Mouse (Mus musculus): Measurements from ENCODE around the gene Rbbp8nl. TPM values are rescaled to one million over a fixed set of nuclear protein-coding genes. Genes with fewer than 3 reads are reported as not detected.

Gene Rbbp8nl
- polyA plus RNA-seq, 1 experiment: not detected

- Histone ChIP-seq H3K4me2 (ENCODE audit: low read depth) (no peak overlapping the region), H3ac (ENCODE audit: control insufficient read depth, insufficient read length) (no peak overlapping the region), H3K4me3 (no peak overlapping the region), H3K79me2 (ENCODE audit: control insufficient read depth, insufficient read depth) (no peaks in the 10 kb centered on the region), H3K27me3 (ENCODE audit: control insufficient read depth, insufficient read depth, insufficient read length) (peaks cover 37% of the 10 kb centered on the region), H3K36me3 (ENCODE audit: control insufficient read depth, insufficient read depth) (no peaks in the 10 kb centered on the region)
- no peak for TF ChIP-seq MYOD1 (IDR thresholded peaks at IDR 0.05; ENCODE audit: control insufficient read depth in 1 of 3, insufficient read length in 2 of 3, low read depth in 2 of 3)
- TF ChIP-seq REST (IDR thresholded peaks at IDR 0.05; ENCODE audit: insufficient read depth, insufficient read length): no peak
- no peak for TF ChIP-seq E2F4 (IDR thresholded peaks at IDR 0.05; ENCODE audit: insufficient read depth)
- no peak for TF ChIP-seq TCF3 (IDR thresholded peaks at IDR 0.05; ENCODE audit: insufficient read length, low read depth)
- no peak for TF ChIP-seq POLR2A (IDR thresholded peaks at IDR 0.05; ENCODE audit: insufficient read length, low read depth)
- TF ChIP-seq SRF (IDR thresholded peaks at IDR 0.05; ENCODE audit: control insufficient read depth, insufficient read length, low read depth): no peak
- TF ChIP-seq MAX (IDR thresholded peaks at IDR 0.05; ENCODE audit: low read depth): no peak
- TF ChIP-seq USF1 (IDR thresholded peaks at IDR 0.05; ENCODE audit: low read depth): no peak
- TF ChIP-seq TCF12 (IDR thresholded peaks at IDR 0.05; ENCODE audit: insufficient read depth, poor library complexity, severe bottlenecking): no peak
- TF ChIP-seq CEBPB (IDR thresholded peaks at IDR 0.05; ENCODE audit: insufficient read depth, poor library complexity, severe bottlenecking): no peak
- TF ChIP-seq MYOG (IDR thresholded peaks at IDR 0.05; ENCODE audit: control insufficient read depth in 1 of 3, insufficient read depth in 1 of 3, insufficient read length in 2 of 3, low read depth in 2 of 3): no peak
- TF ChIP-seq POLR2AphosphoS2 (IDR thresholded peaks at IDR 0.05; ENCODE audit: insufficient read length, low read depth): no peak
Observed at GRCm38 (mm10) chr2:180307680-180308079, 18.0 kb upstream of the Rbbp8nl start.

- Histone ChIP-seq H3K4me2 (ENCODE audit: low read depth) (no peak overlapping the region), H3ac (ENCODE audit: control insufficient read depth, insufficient read length) (no peak overlapping the region), H3K36me3 (ENCODE audit: control insufficient read depth, insufficient read depth) (no peaks in the 10 kb centered on the region), H3K4me3 (no peak overlapping the region), H3K79me2 (ENCODE audit: control insufficient read depth, insufficient read depth) (no peaks in the 10 kb centered on the region), H3K27me3 (ENCODE audit: control insufficient read depth, insufficient read depth, insufficient read length) (peaks cover 34% of the 10 kb centered on the region)
- TF ChIP-seq POLR2A (IDR thresholded peaks at IDR 0.05; ENCODE audit: insufficient read length, low read depth): no peak
Observed at GRCm38 (mm10) chr2:180306423-180307168, 16.9 kb upstream of the Rbbp8nl start.

GRCm38 (mm10) chr2:180306009-180306408, 16.3 kb upstream of the Rbbp8nl start:
- H3ac ChIP-seq (ENCODE audit: control insufficient read depth, insufficient read length): no peak overlapping the region
- no peaks in the 10 kb centered on the region for H3K36me3 ChIP-seq (ENCODE audit: control insufficient read depth, insufficient read depth)

GRCm38 (mm10) chr2:180305490-180305889, 15.8 kb upstream of the Rbbp8nl start:
- Histone ChIP-seq H3K4me3 (no peak overlapping the region), H3K36me3 (ENCODE audit: control insufficient read depth, insufficient read depth) (no peaks in the 10 kb centered on the region), H3K79me2 (ENCODE audit: control insufficient read depth, insufficient read depth) (no peaks in the 10 kb centered on the region), H3K27me3 (ENCODE audit: control insufficient read depth, insufficient read depth, insufficient read length) (peaks cover 27% of the 10 kb centered on the region), H3ac (ENCODE audit: control insufficient read depth, insufficient read length) (no peak overlapping the region), H3K4me2 (ENCODE audit: low read depth) (no peak overlapping the region)
- no peak for TF ChIP-seq E2F4 (IDR thresholded peaks at IDR 0.05; ENCODE audit: insufficient read depth)
- TF ChIP-seq MYOG (IDR thresholded peaks at IDR 0.05; ENCODE audit: control insufficient read depth in 1 of 3, insufficient read depth in 1 of 3, insufficient read length in 2 of 3, low read depth in 2 of 3): no peak
- TF ChIP-seq USF1 (IDR thresholded peaks at IDR 0.05; ENCODE audit: low read depth): no peak
- no peak for TF ChIP-seq POLR2AphosphoS2 (IDR thresholded peaks at IDR 0.05; ENCODE audit: insufficient read length, low read depth)
- TF ChIP-seq SRF (IDR thresholded peaks at IDR 0.05; ENCODE audit: control insufficient read depth, insufficient read length, low read depth): no peak
- no peak for TF ChIP-seq REST (IDR thresholded peaks at IDR 0.05; ENCODE audit: insufficient read depth, insufficient read length)
- TF ChIP-seq TCF3 (IDR thresholded peaks at IDR 0.05; ENCODE audit: insufficient read length, low read depth): no peak
- no peak for TF ChIP-seq MYOD1 (IDR thresholded peaks at IDR 0.05; ENCODE audit: control insufficient read depth in 1 of 3, insufficient read length in 2 of 3, low read depth in 2 of 3)
- no peak for TF ChIP-seq CEBPB (IDR thresholded peaks at IDR 0.05; ENCODE audit: insufficient read depth, poor library complexity, severe bottlenecking)
- TF ChIP-seq TCF12 (IDR thresholded peaks at IDR 0.05; ENCODE audit: insufficient read depth, poor library complexity, severe bottlenecking): no peak
- no peak for TF ChIP-seq MAX (IDR thresholded peaks at IDR 0.05; ENCODE audit: low read depth)
- TF ChIP-seq POLR2A (IDR thresholded peaks at IDR 0.05; ENCODE audit: insufficient read length, low read depth): no peak

More at GRCm38 (mm10) chr2:180306009-180306408, 16.3 kb upstream of the Rbbp8nl start:
- Histone ChIP-seq H3K27me3 (ENCODE audit: control insufficient read depth, insufficient read depth, insufficient read length) (peaks cover 28% of the 10 kb centered on the region), H3K79me2 (ENCODE audit: control insufficient read depth, insufficient read depth) (no peaks in the 10 kb centered on the region), H3K4me3 (no peak overlapping the region), H3K4me2 (ENCODE audit: low read depth) (no peak overlapping the region)
- TF ChIP-seq REST (IDR thresholded peaks at IDR 0.05; ENCODE audit: insufficient read depth, insufficient read length) (no peak), MAX (IDR thresholded peaks at IDR 0.05; ENCODE audit: low read depth) (no peak), SRF (IDR thresholded peaks at IDR 0.05; ENCODE audit: control insufficient read depth, insufficient read length, low read depth) (no peak)

- TF ChIP-seq MYOG (IDR thresholded peaks at IDR 0.05; ENCODE audit: control insufficient read depth in 1 of 3, insufficient read depth in 1 of 3, insufficient read length in 2 of 3, low read depth in 2 of 3): no peak
- TF ChIP-seq REST (IDR thresholded peaks at IDR 0.05; ENCODE audit: insufficient read depth, insufficient read length): no peak
- no peak for TF ChIP-seq TCF3 (IDR thresholded peaks at IDR 0.05; ENCODE audit: insufficient read length, low read depth)
- no peak for TF ChIP-seq POLR2AphosphoS2 (IDR thresholded peaks at IDR 0.05; ENCODE audit: insufficient read length, low read depth)
- TF ChIP-seq POLR2A (IDR thresholded peaks at IDR 0.05; ENCODE audit: insufficient read length, low read depth): no peak
- no peak for TF ChIP-seq E2F4 (IDR thresholded peaks at IDR 0.05; ENCODE audit: insufficient read depth)
- TF ChIP-seq TCF12 (IDR thresholded peaks at IDR 0.05; ENCODE audit: insufficient read depth, poor library complexity, severe bottlenecking): no peak
- TF ChIP-seq SRF (IDR thresholded peaks at IDR 0.05; ENCODE audit: control insufficient read depth, insufficient read length, low read depth): no peak
- no peak for TF ChIP-seq USF1 (IDR thresholded peaks at IDR 0.05; ENCODE audit: low read depth)
- TF ChIP-seq MAX (IDR thresholded peaks at IDR 0.05; ENCODE audit: low read depth): no peak
- no peak for TF ChIP-seq CEBPB (IDR thresholded peaks at IDR 0.05; ENCODE audit: insufficient read depth, poor library complexity, severe bottlenecking)
- no peak for TF ChIP-seq MYOD1 (IDR thresholded peaks at IDR 0.05; ENCODE audit: control insufficient read depth in 1 of 3, insufficient read length in 2 of 3, low read depth in 2 of 3)
- Histone ChIP-seq H3ac (ENCODE audit: control insufficient read depth, insufficient read length) (no peak overlapping the region), H3K4me2 (ENCODE audit: low read depth) (no peak overlapping the region), H3K79me2 (ENCODE audit: control insufficient read depth, insufficient read depth) (no peaks in the 10 kb centered on the region), H3K36me3 (ENCODE audit: control insufficient read depth, insufficient read depth) (no peaks in the 10 kb centered on the region), H3K4me3 (no peak overlapping the region), H3K27me3 (ENCODE audit: control insufficient read depth, insufficient read depth, insufficient read length) (peaks cover 21% of the 10 kb centered on the region)
Observed at GRCm38 (mm10) chr2:180304554-180304953, 14.9 kb upstream of the Rbbp8nl start.
